Mouse (Mus musculus) brain, adult 2 months (tissue): ENCODE results near the gene Prkar2a.

Source experiments
- DNase-seq: peaks from one replicate; pipeline ENCODE4 v3.0.0; 2011; ENCODE audit warnings: low read depth, low spot score

The Prkar2a gene

DNA sequence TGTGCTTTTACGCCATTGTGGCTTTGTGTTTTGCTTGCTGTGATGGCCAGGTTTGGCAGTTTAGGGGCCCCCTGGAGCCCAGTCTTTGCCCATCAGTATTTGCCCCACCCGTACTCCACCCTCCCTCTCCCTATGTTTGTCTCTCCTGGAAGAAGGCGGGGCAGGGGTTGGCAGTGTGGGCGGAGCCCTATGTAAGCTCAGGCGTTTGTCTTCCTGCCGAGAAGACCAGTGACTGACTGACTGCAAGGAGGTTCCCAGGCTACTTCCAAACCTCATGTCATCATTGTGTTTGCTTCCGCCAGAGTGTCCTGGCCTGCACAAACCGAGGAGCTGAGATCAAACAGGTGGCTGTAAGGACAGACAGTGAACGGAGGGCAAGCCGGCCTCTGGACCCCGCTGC lies 106.6 kb downstream of the Prkar2a start:
- DNase-seq = peak; percentile 65

DNA sequence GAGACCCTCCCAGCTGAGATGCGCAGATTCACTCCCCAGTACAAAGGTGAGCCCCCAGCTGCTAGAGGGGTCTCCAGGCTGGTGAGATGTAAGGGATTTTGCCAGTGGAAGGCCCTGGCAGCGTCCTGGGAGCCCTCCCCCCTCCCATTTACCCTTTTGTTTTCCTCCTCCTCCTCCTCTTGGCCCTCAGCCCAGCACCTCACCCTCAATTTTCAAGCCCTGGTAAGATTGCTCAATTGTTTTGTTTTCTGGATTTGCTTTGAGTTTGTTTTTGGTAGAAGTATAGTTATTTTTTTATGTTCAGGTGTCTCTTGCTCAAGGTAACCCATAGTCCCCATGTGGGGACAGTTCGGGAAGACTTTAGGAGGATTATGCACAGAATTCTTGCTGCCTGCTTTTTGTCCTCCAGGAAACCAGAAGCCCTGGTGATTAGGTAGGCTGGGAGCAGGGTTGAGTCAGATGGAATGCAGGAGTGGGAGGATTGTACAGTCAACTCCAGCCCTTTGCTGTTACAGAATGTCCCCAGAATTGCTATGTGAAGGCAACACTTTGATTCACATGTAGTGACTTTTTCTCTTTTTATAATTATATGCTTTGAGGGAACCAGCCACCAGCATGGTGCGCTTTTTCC lies 107.4 kb downstream of the Prkar2a start:
- peak; percentile 89 for DNase-seq

GRCm38 (mm10) chr9:108797477-108797876 lies 108.4 kb downstream of the Prkar2a start:
- peak; percentile 61 for DNase-seq

- no peak for DNase-seq
Measured at GRCm38 (mm10) chr9:108798508-108799075, 109.5 kb downstream of the Prkar2a start.

DNA sequence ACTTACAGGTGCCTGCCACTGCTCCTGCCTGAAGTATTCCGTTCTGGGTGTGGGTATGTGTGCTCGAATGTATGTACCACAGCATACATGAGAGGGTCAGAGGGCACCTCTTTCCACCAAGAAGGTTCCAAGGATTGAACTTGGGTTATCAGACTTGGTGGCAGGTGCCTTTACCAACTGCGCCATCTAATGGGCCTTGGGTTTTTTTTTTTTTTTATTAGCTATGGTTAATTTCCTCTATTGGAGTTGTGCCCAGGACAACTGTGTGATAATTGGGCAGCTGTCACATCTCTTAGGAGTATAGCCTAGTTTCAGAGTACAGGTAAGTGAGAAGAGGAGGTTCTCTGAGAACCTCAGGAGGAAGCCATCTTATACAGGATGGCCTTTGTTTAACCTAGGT lies 110.5 kb downstream of the Prkar2a start:
- DNase-seq = peak; percentile 57
